Mouse (Mus musculus) adrenal gland, adult 18-20 months (tissue): Measurements from ENCODE around the gene Acat3. TPM values are rescaled to one million over a fixed set of nuclear protein-coding genes. Genes with fewer than 3 reads are reported as not detected.

Experiments
- DNase-seq, 2 experiments: peaks; one replicate each; pipeline ENCODE4 v3.0.0; 2021 to 2022; ENCODE audit warnings: low spot score in 2 of 2
- total RNA-seq, 2 experiments: library from RNA; stranded (reverse); gene quantifications; 1 replicate in 1 of 2; 2 replicates in 1 of 2; pipeline ENCODE4 v1.2.3; 2021

The Acat3 gene
- total RNA-seq, 2 experiments from 2014 or later = 0.86 to 1.4 TPM

- no peak for DNase-seq
These were observed 64.7 kb downstream of the Acat3 start, which contains the start of gene Mrgprh for GRCm38 (mm10) chr17:12875734-12876133. Gene Mrgprh, plus strand, starts transcription at chr17:12876034.

Other genes starting within 250 kb of the Acat3 start
- 10 to 100 TPM; 55.8 to 67.8 TPM for gene Igf2r, start 170.9 kb downstream of the Acat3 start, total RNA-seq
- gene Mas1, start 72.5 kb downstream of the Acat3 start, total RNA-seq = not detected
- under 1 TPM in 1 of 2 experiments, not detected in 1; 0.16 TPM for gene Mrgprh, start 64.6 kb downstream of the Acat3 start, total RNA-seq
- 1 to 10 TPM; 3.3 to 5.5 TPM for gene Pnldc1, start 30.4 kb downstream of the Acat3 start, total RNA-seq
- gene Tcp1, start 24.9 kb downstream of the Acat3 start, total RNA-seq = 100 to 1,000 TPM; 233 to 235 TPM
- gene Mrpl18, start 24.3 kb downstream of the Acat3 start, total RNA-seq = 10 to 100 TPM; 69.9 to 72.7 TPM
- 100 to 1,000 TPM in 1 of 2 experiments, 10 to 100 TPM in 1; 78.2 to 190 TPM for gene Acat2, start 20.1 kb upstream of the Acat3 start, total RNA-seq
- gene Wtap, start 53.6 kb upstream of the Acat3 start, total RNA-seq = 10 to 100 TPM; 55.4 to 55.6 TPM
- 100 to 1,000 TPM; 428 to 588 TPM for gene Sod2, start 66.2 kb upstream of the Acat3 start, total RNA-seq
- gene Gpr31b, start 111.7 kb upstream of the Acat3 start, total RNA-seq = under 1 TPM in 1 of 2 experiments, not detected in 1; 0.77 TPM
- gene Tcp10b, start 120.5 kb upstream of the Acat3 start, total RNA-seq = under 1 TPM; 0.19 to 0.73 TPM
- under 1 TPM in 1 of 2 experiments, not detected in 1; 0.50 TPM for gene Unc93a, start 191.2 kb upstream of the Acat3 start, total RNA-seq